Mouse (Mus musculus): ENCODE data around the gene Mat2b. TPM values are rescaled to one million over a fixed set of nuclear protein-coding genes. Genes with fewer than 3 reads are reported as not detected.

Gene Mat2b
- total and polyA plus RNA-seq, 2 experiments from 2014 or later, result 97.0 to 144 TPM

- H3K9ac ChIP-seq (replicated peaks; ENCODE audit: low read depth, low read length), result no peak overlapping the region
- peak overlapping the region; percentile 90 for H3K4me2 ChIP-seq (ENCODE audit: low read depth, low read length)
These were observed 4.4 kb downstream of the Mat2b start for GRCm38 (mm10) chr11:40690444-40691127.

GRCm38 (mm10) chr11:40683295-40683694 lies 11.7 kb downstream of the Mat2b start:
- Histone ChIP-seq H3K9me3 (replicated peaks; ENCODE audit: control insufficient read depth, low read length) (no peaks in the 10 kb centered on the region), H3K4me1 (ENCODE audit: control insufficient read depth, insufficient read depth) (no peaks in the 10 kb centered on the region)
- WGBS, result 64% methylated on average over 3 of the region's 3 CpGs

More at GRCm38 (mm10) chr11:40690444-40691127, 4.4 kb downstream of the Mat2b start:
- WGBS, result 25% methylated on average over 5 of the region's 5 CpGs
- Histone ChIP-seq H3K4me3 (ENCODE audit: low read depth, low read length) (peak overlapping the region; percentile 82), H3K27ac (ENCODE audit: low read depth) (peak overlapping the region; percentile 95), H3K27me3 (ENCODE audit: control insufficient read depth, insufficient read depth, low read length) (no peaks in the 10 kb centered on the region), H3K9me3 (replicated peaks; ENCODE audit: control insufficient read depth, low read length) (no peaks in the 10 kb centered on the region), H3K4me1 (ENCODE audit: control insufficient read depth, insufficient read depth) (peaks cover 22% of the 10 kb centered on the region), H3K36me3 (replicated peaks; ENCODE audit: control insufficient read depth, insufficient read depth, low read length) (peaks cover 22% of the 10 kb centered on the region)
- DNase-seq (ENCODE audit: low spot score) (peak; percentile 82), ATAC-seq (ENCODE audit: insufficient read depth, low read depth) (peak; percentile 34)
- TF ChIP-seq CTCF (IDR thresholded peaks at IDR 0.05; ENCODE audit: low read depth) (no peak), EP300 (IDR thresholded peaks at IDR 0.05; ENCODE audit: low read depth) (peak; percentile 63; the same call in 1 of the 2 replicates)

DNA sequence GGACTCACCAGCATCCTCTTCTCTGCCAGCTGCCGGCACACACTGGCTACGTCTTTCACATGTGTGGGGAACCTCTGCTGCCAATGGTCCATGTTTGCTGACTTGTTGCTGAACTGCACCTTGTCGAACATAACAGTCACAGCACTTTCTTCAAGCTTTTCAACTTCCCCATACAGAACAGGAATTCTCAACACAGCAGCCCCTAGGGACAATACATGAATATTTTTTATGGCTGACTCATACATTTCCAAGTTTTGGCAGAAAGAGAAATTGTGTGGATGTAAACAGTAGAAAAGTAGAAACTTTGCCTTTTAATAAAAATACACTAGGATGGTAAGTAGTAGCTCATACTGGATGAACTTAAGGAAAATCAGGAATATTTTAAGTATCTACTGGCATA lies 12.5 kb downstream of the Mat2b start:
- no peaks in the 10 kb centered on the region for H3K27me3 ChIP-seq (ENCODE audit: control insufficient read depth, insufficient read depth, low read length)
- no peaks in the 10 kb centered on the region for H3K9me3 ChIP-seq (replicated peaks; ENCODE audit: control insufficient read depth, low read length)
- DNase-seq (ENCODE audit: low spot score) (no peak), ATAC-seq (ENCODE audit: insufficient read depth, low read depth) (no peak)
- no peak overlapping the region for H3K4me2 ChIP-seq (ENCODE audit: low read depth, low read length)
- TF ChIP-seq CTCF (IDR thresholded peaks at IDR 0.05; ENCODE audit: low read depth), result no peak
- TF ChIP-seq EP300 (IDR thresholded peaks at IDR 0.05; ENCODE audit: low read depth), result no peak
- H3K4me3 ChIP-seq (ENCODE audit: low read depth, low read length), result no peak overlapping the region
- peaks cover 93% of the 10 kb centered on the region for H3K36me3 ChIP-seq (replicated peaks; ENCODE audit: control insufficient read depth, insufficient read depth, low read length)
- H3K9ac ChIP-seq (replicated peaks; ENCODE audit: low read depth, low read length), result no peak overlapping the region
- H3K4me1 ChIP-seq (ENCODE audit: control insufficient read depth, insufficient read depth), result no peaks in the 10 kb centered on the region
- 77% methylated on average over 3 of the region's 3 CpGs for WGBS
- no peak overlapping the region for H3K27ac ChIP-seq (ENCODE audit: low read depth)

More at GRCm38 (mm10) chr11:40683295-40683694, 11.7 kb downstream of the Mat2b start:
- DNase-seq (ENCODE audit: low spot score) (no peak), ATAC-seq (ENCODE audit: insufficient read depth, low read depth) (no peak)
- no peak overlapping the region for H3K4me3 ChIP-seq (ENCODE audit: low read depth, low read length)
- H3K9ac ChIP-seq (replicated peaks; ENCODE audit: low read depth, low read length), result no peak overlapping the region
- TF ChIP-seq CTCF (IDR thresholded peaks at IDR 0.05; ENCODE audit: low read depth) (no peak), EP300 (IDR thresholded peaks at IDR 0.05; ENCODE audit: low read depth) (no peak)
- H3K27ac ChIP-seq (ENCODE audit: low read depth), result no peak overlapping the region
- no peaks in the 10 kb centered on the region for H3K27me3 ChIP-seq (ENCODE audit: control insufficient read depth, insufficient read depth, low read length)
- no peak overlapping the region for H3K4me2 ChIP-seq (ENCODE audit: low read depth, low read length)
- H3K36me3 ChIP-seq (replicated peaks; ENCODE audit: control insufficient read depth, insufficient read depth, low read length), result peaks cover 87% of the 10 kb centered on the region

DNA sequence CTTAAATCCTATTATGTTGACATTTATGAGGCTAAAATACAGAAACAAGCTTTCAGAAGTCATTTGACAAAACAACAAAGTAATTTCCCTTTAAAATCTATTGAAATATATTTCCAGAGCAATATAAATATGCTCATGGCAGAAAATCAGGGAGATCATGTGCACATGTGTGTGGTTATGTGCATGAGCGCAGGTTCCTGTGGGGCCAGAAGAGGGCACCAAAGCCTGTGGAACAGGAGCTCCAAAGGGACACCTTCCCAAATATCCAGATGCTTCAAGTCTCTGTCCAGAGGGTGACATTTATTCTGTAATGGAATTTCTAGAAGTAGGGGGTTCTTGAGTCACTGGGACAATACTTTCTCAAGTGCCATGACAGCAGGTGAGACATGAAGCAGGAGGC lies 17.8 kb downstream of the Mat2b start:
- Histone ChIP-seq H3K9me3 (replicated peaks; ENCODE audit: control insufficient read depth, low read length) (no peaks in the 10 kb centered on the region), H3K36me3 (replicated peaks; ENCODE audit: control insufficient read depth, insufficient read depth, low read length) (peaks cover 49% of the 10 kb centered on the region), H3K9ac (replicated peaks; ENCODE audit: low read depth, low read length) (no peak overlapping the region), H3K4me1 (ENCODE audit: control insufficient read depth, insufficient read depth) (0 out of 2 replicates have a peak, but pooled peaks cover 6% of the 10 kb centered on the region), H3K4me3 (ENCODE audit: low read depth, low read length) (no peak overlapping the region), H3K27me3 (ENCODE audit: control insufficient read depth, insufficient read depth, low read length) (no peaks in the 10 kb centered on the region), H3K27ac (ENCODE audit: low read depth) (no peak overlapping the region), H3K4me2 (ENCODE audit: low read depth, low read length) (no peak overlapping the region)
- WGBS, result 97% methylated on average over 1 of the region's 1 CpGs
- TF ChIP-seq EP300 (IDR thresholded peaks at IDR 0.05; ENCODE audit: low read depth) (no peak), CTCF (IDR thresholded peaks at IDR 0.05; ENCODE audit: low read depth) (peak; percentile 21; the same call in 1 of the 2 replicates)
- DNase-seq (ENCODE audit: low spot score), result no peak
- ATAC-seq (ENCODE audit: insufficient read depth, low read depth), result no peak

- Histone ChIP-seq H3K36me3 (replicated peaks; ENCODE audit: control insufficient read depth, insufficient read depth, low read length) (peaks cover 31% of the 10 kb centered on the region), H3K27ac (ENCODE audit: low read depth) (no peak overlapping the region), H3K4me1 (ENCODE audit: control insufficient read depth, insufficient read depth) (0 out of 2 replicates have a peak, but pooled peaks cover 6% of the 10 kb centered on the region), H3K4me3 (ENCODE audit: low read depth, low read length) (no peak overlapping the region), H3K9ac (replicated peaks; ENCODE audit: low read depth, low read length) (no peak overlapping the region), H3K27me3 (ENCODE audit: control insufficient read depth, insufficient read depth, low read length) (no peaks in the 10 kb centered on the region), H3K9me3 (replicated peaks; ENCODE audit: control insufficient read depth, low read length) (no peaks in the 10 kb centered on the region), H3K4me2 (ENCODE audit: low read depth, low read length) (0 out of 2 replicates have a peak overlapping the region, but pooled peaks have one; percentile 18)
- no peak; the same call in 1 of the 2 replicates for ATAC-seq (ENCODE audit: insufficient read depth, low read depth)
- TF ChIP-seq EP300 (IDR thresholded peaks at IDR 0.05; ENCODE audit: low read depth) (no peak), CTCF (IDR thresholded peaks at IDR 0.05; ENCODE audit: low read depth) (no peak)
- 47% methylated on average over 4 of the region's 4 CpGs for WGBS
- peak; percentile 6 for DNase-seq (ENCODE audit: low spot score)
These were observed 19.8 kb downstream of the Mat2b start for GRCm38 (mm10) chr11:40675014-40675730.
